Mouse (Mus musculus) skeletal muscle tissue, postnatal 0 days (tissue): ENCODE results near the gene Nfe2l1. TPM values are rescaled to one million over a fixed set of nuclear protein-coding genes. Genes with fewer than 3 reads are reported as not detected.
A peak's percentile ranks its signal among the peaks of the same experiment; 100 is the strongest.

ENCODE experiments used
- microRNA counts: library from miRNA; unstranded; fragments of <30 nt; microRNA quantifications from one replicate; lab custom pipeline; 2015
- microRNA-seq, 2 experiments: library from miRNA; unstranded; fragments of <30 nt; microRNA quantifications; one replicate each; pipeline ENCODE4; 2016
- polyA plus RNA-seq: library from polyadenylated mRNA; unstranded; fragments of >200 nt; fragmentation: Nextera tagmentation; extraction: Ambion mirVana; gene quantifications from 2 replicates; pipeline ENCODE4 v1.2.1, GENCODE M21; 2015

The Nfe2l1 gene
- polyA plus RNA-seq = 92.9 and 93.4 TPM in 2 replicates

DNA sequence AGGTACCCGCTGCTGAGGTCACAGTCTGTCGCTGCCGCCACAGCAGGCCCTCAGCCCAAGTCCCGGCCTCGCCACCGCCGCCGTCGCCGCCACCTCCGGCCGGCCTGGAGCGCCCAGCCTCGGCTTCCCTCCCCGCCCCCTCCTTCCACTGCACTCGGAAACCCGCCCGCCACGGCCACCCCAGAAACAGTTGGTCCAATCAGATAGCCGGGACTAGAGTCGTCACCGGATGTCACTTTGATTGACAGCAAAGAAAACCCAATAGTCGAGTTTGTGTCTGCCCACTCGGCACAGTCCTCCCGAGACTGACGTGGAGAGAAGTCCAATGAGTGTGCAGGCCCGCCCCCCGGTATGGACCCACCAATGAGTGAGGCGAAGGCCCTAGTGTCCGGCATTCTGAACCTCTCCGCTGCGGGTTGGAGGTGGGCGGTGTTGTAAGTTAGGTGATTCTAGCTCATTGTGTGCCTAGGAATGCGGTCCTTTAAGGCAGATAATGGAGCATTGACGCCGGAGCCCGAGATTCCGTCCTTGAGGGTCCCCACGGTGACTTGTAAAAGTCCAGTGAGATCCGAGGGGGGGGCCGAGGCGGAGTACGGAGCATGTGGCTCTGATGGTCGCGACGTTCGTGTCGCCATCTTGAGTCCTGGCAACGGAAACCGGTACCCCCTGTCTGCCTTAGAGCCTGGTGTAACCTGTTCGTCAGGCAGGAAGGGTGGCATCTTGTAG, at the start of gene Nfe2l1:
Gene Nfe2l1, minus strand, starts transcription at position 156 of the 726 bp plus-strand sequence.

DNA sequence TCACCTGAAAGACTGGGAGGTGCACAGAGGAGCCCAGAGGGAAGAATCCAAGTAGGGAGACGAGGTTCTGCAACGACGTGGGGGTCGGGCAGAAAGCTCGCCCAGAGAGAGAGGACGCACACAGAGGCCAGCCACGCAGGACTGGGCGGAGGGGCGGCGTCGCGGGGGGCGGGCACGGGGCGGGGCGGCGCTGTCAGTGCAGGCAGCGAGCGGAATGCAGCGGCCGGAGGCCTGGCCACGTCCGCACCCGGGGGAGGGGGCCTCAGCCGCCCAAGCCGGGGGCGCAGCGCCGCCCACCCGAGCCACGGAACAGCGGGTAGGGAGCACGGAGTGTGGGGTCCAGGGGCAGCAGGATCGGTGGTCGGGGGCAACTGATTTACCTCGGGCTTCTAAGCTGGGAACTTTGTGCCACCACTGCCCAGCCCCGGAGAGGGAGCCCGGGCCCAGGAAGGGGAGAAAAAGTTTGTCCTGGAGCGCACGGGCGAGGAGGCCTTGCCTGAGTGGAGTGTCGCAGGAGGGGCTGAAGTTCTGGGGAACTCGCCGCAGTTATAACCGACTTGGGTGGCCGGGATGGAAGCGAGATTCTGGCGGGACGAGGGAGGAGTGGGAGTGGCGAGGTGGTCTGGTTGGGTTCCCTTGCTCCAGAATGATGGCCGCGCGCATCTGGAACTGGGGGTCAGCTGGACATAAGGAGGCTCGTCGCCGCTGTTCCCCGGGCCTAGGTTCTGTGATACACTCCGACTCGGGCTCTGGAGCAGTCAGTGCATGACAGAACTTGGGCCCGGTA, 20.1 kb upstream of the Nfe2l1 start, which contains the start of gene Copz2:
Gene Copz2, plus strand, starts transcription at position 190 of the 787 bp plus-strand sequence.

DNA sequence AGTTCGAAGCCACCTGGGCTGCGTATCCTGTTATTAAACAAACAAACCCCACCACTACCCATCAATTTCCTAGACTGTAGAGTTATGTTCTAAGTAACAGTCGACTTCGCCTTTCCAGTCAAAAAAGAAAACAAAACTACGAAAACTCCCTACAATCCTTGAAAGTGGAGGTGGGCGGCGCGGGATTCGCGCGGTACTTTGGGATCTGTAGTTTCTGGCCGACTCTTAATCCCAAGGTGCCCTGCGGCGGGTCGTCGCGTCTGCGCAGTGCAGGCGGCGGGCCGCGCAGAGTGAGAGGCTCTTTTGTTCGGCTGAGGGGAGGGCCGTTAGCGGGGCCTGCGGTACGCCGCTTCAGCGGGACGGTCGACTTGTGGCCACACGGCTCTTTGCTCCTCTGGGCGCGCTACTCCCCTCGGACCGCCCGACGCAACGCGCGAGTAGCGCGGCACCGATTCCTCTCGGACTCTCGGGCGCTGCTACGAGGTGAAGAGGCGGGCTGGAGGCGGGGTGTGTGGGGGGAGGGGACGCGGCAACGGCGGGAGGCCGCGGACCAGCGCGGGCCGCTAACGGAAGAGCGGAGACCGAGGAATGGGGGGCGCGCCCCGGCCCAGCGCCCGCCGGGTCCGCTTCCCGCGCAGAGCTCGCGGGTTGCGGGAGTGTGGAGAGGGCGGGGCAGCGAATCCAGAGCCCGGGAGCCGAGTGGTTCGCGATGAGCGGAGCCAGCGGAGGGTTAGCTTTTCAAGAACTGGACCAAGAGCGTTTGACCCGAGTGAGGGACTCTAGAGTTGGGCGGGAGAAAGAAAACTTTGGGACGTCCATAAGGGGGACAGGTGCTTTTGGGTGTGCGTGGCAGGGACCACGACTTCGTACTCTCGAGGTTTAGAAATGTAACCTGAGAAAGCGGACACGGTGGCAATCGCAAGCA, 40.6 kb downstream of the Nfe2l1 start, which contains the start of gene Cbx1:
Gene Cbx1, plus strand, starts transcription at position 257 of the 925 bp plus-strand sequence.

DNA sequence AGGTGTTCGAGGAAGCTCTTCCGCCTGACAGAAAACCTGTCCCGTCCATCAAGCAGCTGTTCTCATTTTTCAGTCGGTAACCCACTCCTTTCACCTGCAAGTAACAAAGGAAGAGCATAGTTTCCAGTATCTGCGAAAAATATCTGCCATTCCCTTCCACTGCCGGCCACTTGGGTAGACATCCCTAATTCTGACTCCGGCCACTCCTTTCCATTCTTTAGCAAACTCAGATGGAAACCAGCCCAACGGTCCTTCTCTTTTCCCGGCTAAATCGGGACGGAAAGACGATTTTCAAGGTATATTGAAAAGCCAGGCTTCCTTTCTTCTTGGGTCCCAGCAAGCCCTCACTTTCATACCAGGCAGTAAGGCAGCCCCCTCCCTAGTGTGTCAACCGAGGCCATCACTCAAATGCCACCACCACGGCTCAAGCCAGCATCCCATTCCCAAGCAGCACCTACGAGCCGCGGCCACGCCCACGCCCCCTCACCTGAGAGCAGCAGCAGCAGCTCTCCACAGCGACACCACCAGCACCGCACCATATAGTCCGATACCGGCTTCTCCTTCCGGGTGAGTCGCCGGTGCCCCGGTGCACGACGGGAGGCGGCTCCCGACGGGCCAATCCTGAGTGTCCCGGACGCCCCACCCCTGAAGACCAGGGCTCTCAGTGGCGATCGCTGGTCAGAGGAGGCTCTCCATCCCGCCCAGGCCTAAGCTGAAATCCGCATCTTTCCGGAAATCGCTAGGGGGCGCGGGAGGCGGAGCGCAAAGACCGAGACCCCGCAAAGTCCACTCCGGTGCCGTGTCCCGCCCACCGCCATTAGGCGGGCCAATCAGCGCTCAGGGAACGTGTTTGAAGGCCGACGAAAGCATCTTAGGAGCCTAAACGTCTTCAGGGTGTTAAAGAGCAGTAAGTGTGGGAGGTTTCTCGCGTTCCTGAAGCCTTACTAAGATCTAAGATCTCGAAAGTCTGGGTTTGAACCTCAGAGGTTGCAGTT, 52.5 kb downstream of the Nfe2l1 start, which contains the start of gene Snx11:
Gene Snx11, minus strand, starts transcription at position 592 of the 995 bp plus-strand sequence.

MicroRNA genes within 50 kb of the gene (microRNA counts, 519-probe panel; counts per million panel counts)
- 6,024 counts per million, percentile 92 among the panel's probes with 10 or more counts for microRNA mmu-miR-152 (lab: Ali Mortazavi, UCI)

Small RNAs within 50 kb of the gene (microRNA-seq; reads per million reads assigned to microRNA genes)
- 349 to 361 reads per million in 2 experiments for gene Mir152

Other genes with a start within 250 kb of the Nfe2l1 start
- gene Snx11, start 52.4 kb downstream of the Nfe2l1 start, polyA plus RNA-seq = 7.6 and 8.6 TPM in 2 replicates
- 36.4 and 38.9 TPM in 2 replicates for gene Cbx1, start 40.8 kb downstream of the Nfe2l1 start, polyA plus RNA-seq
- gene Copz2, start 19.9 kb upstream of the Nfe2l1 start, polyA plus RNA-seq = 160 and 192 TPM in 2 replicates
- 39.5 and 46.3 TPM in 2 replicates for gene Cdk5rap3, start 86.5 kb upstream of the Nfe2l1 start, polyA plus RNA-seq
- gene Prr15l, start 98.1 kb upstream of the Nfe2l1 start, polyA plus RNA-seq = 0.18 TPM in 1 of 2 replicates, not detected in the other
- 14.3 and 16.0 TPM in 2 replicates for gene Pnpo, start 114.0 kb upstream of the Nfe2l1 start, polyA plus RNA-seq
- 8.1 and 10.1 TPM in 2 replicates for gene Sp2, start 153.0 kb upstream of the Nfe2l1 start, polyA plus RNA-seq
- 0.12 and 0.41 TPM in 2 replicates for gene Sp6, start 183.4 kb upstream of the Nfe2l1 start, polyA plus RNA-seq
- gene Scrn2, start 200.0 kb upstream of the Nfe2l1 start, polyA plus RNA-seq = 10.1 and 11.1 TPM in 2 replicates
- gene Lrrc46, start 211.4 kb upstream of the Nfe2l1 start, polyA plus RNA-seq = 0.16 and 0.50 TPM in 2 replicates
- 64.1 and 67.5 TPM in 2 replicates for gene Mrpl10, start 211.6 kb upstream of the Nfe2l1 start, polyA plus RNA-seq
- gene Osbpl7, start 220.7 kb upstream of the Nfe2l1 start, polyA plus RNA-seq = 2.8 and 3.6 TPM in 2 replicates